Mouse (Mus musculus) neural tube, embryonic 12.5 days (tissue): ENCODE data around the gene Dhrs7. TPM values are rescaled to one million over a fixed set of nuclear protein-coding genes. Genes with fewer than 3 reads are reported as not detected.
"Not testable (repeated sequence)": the region's sequence is repeated elsewhere in the genome, so short reads cannot be mapped to it uniquely, and the experiment has no call there.

Experiments
- ATAC-seq: fragments of 200-750 bp; cut with Nextera tagmentation; 2 replicates; pipeline ENCODE4 v1.8.0; 2017; ENCODE audit warnings: low read depth, mild to moderate bottlenecking, moderate TSS enrichment, moderate library complexity; ENCODE audit not compliant: low FRiP score
- H3K27ac ChIP-seq: fragments of 300-500 bp; sonication (generic); 2 replicates; pipeline ENCODE4 v1.5.1; 2016
- H3K27me3 ChIP-seq: fragments of 300-500 bp; sonication (generic); replicated peaks from 2 replicates; pipeline ENCODE4 v1.6.1; 2016; ENCODE audit warnings: mild to moderate bottlenecking
- H3K36me3 ChIP-seq: fragments of 300-500 bp; sonication (generic); 2 replicates; pipeline ENCODE4 v1.6.1; 2016; ENCODE audit warnings: mild to moderate bottlenecking
- H3K4me1 ChIP-seq: fragments of 300-500 bp; sonication (generic); 2 replicates; pipeline ENCODE4 v1.6.1; 2016
- H3K4me2 ChIP-seq: fragments of 300-500 bp; sonication (generic); replicated peaks from 2 replicates; pipeline ENCODE4 v1.6.1; 2016; ENCODE audit warnings: mild to moderate bottlenecking
- H3K4me3 ChIP-seq: fragments of 300-500 bp; sonication (generic); 2 replicates; pipeline ENCODE4 v1.5.1; 2016
- H3K9ac ChIP-seq: fragments of 300-500 bp; sonication (generic); 2 replicates; pipeline ENCODE4 v1.6.1; 2016; ENCODE audit warnings: mild to moderate bottlenecking
- H3K9me3 ChIP-seq: fragments of 300-500 bp; sonication (generic); 2 replicates; pipeline ENCODE4 v1.6.1; 2016; ENCODE audit warnings: mild to moderate bottlenecking
- WGBS: fragments of 180-500 bp; shearing (Covaris S2); methylation state at CpG from one replicate; pipeline ENCODE4 v1.1.7; 2016; 5-methylcytosine and 5-hydroxymethylcytosine counted together
- polyA plus RNA-seq: library from polyadenylated mRNA; unstranded; fragments of >200 nt; fragmentation: Nextera tagmentation; extraction: Ambion mirVana; gene quantifications from 2 replicates; pipeline ENCODE4 v1.2.1, GENCODE M21; 2016

Dhrs7 gene
- polyA plus RNA-seq = 8.4 and 9.1 TPM in 2 replicates

DNA sequence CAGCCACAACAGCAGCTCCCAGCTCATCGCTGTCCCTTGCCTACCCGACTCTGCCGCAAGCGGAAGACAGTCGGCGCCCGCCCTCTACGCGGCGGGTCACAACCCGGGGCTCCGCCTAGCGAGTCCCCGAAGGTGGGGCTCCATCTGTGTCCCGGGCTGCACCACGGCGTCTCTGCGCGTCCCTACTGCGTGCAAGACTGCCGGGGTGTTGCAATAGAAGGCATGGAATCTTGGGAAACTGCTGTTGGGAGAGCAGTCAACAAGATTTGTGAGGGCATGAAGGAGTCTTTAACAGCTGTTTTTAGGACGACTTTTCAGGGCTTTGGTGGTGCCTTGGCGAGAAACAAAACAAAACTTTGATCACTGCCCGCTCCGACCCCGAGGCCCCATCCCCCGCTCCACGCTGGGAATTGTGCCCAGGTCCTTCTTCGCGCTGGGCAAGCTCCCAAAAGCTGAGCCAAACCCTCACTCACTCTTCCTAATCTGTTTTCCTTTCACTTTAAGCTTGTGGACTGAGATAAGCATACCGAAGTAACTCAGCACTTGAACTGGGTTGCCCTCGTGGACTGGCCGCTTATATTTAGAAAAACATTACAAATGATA lies at the start of gene Dhrs7:
TSS of gene Dhrs7 (minus strand) at position 175 of the 603 bp plus-strand sequence.
- ATAC-seq = peak; percentile 87
- Histone ChIP-seq H3K27me3 (no peaks in the 10 kb centered on the region), H3K4me1 (0 out of 2 replicates have a peak, but pooled peaks cover 4% of the 10 kb centered on the region), H3K36me3 (no peaks in the 10 kb centered on the region), H3K4me2 (peak within 1 kb of the TSS; percentile 93), H3K9ac (peak within 1 kb of the TSS; percentile 59), H3K27ac (no peak within 1 kb of the TSS), H3K4me3 (peak within 1 kb of the TSS; percentile 57), H3K9me3 (no peaks in the 10 kb centered on the region)
- WGBS = 3% methylated on average over 33 of the region's 33 CpGs

DNA sequence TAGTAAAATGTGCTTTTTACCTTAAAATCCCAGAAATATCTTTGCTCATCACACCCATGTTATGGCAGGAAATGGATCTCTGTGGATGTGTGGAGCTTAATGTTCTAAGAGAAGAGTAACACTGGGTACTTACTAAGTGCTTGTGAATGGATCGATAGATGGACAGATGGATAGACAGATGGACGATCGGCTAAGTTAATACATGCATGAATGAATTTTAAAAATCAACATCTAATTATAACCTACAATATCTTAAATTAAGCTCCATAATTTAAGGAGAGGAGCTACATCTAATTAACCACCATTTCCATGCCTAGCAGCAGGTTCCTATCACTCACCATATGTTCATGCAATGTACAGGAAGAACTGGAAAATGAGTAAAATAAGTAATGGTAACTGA lies 45.3 kb upstream of the Dhrs7 start:
- Histone ChIP-seq H3K4me2 (no peak overlapping the region), H3K9me3 (no peaks in the 10 kb centered on the region), H3K9ac (no peak overlapping the region), H3K27me3 (no peaks in the 10 kb centered on the region), H3K27ac (no peak overlapping the region), H3K4me3 (no peak overlapping the region), H3K36me3 (no peaks in the 10 kb centered on the region), H3K4me1 (no peaks in the 10 kb centered on the region)
- 87% methylated on average over 3 of the region's 3 CpGs for WGBS
- ATAC-seq = no peak

DNA sequence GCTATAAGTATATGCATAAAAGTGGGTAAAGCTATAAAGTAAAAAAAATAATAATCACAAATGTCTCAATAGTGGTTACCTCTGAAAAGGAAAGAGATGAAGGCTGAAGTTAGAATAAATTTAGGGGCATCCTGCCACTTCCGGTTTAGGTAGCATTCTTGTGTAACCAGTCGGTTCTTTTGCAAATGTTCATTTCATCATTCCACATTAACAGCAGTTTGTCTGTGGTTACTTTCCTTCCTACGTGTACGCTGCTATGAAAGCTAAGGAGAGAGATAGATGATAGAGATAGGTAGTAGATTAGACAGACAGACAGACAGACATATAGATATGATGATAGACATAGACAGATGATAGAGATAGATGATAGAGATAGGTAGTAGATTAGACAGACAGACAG lies 39.4 kb upstream of the Dhrs7 start:
- no peaks in the 10 kb centered on the region for H3K9me3 ChIP-seq
- no peak overlapping the region for H3K9ac ChIP-seq
- H3K4me2 ChIP-seq = no peak overlapping the region
- H3K4me1 ChIP-seq = no peaks in the 10 kb centered on the region
- H3K4me3 ChIP-seq = no peak overlapping the region
- no peaks in the 10 kb centered on the region for H3K27me3 ChIP-seq
- no peaks in the 10 kb centered on the region for H3K36me3 ChIP-seq
- no peak overlapping the region for H3K27ac ChIP-seq
- WGBS = 97% methylated on average over 4 of the region's 4 CpGs
- no peak for ATAC-seq

DNA sequence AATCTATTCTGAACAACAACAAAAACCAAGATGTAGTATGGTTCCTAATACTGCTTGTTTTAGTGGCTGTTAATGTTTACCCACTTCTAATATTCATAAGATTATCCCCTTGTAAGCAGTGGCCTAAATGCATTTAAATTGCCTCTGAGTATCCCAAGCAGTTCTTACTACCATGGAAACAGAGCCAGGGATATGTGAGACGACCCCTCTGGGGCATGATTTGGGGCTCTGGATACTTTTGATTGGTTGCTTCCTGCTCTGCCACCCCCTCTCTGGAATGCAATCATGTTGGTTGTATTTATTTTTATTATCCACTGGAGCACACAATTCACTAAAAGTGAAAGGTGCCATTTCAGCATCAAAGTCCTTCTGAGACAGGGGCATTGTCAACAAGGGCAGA lies 35.3 kb upstream of the Dhrs7 start:
- no peak overlapping the region for H3K9ac ChIP-seq
- H3K4me1 ChIP-seq = no peaks in the 10 kb centered on the region
- no peak for ATAC-seq
- H3K4me2 ChIP-seq = no peak overlapping the region
- H3K27me3 ChIP-seq = no peaks in the 10 kb centered on the region
- WGBS = 14% methylated on average over 1 of the region's 1 CpGs
- H3K27ac ChIP-seq = no peak overlapping the region
- H3K36me3 ChIP-seq = no peaks in the 10 kb centered on the region
- no peaks in the 10 kb centered on the region for H3K9me3 ChIP-seq
- no peak overlapping the region for H3K4me3 ChIP-seq

DNA sequence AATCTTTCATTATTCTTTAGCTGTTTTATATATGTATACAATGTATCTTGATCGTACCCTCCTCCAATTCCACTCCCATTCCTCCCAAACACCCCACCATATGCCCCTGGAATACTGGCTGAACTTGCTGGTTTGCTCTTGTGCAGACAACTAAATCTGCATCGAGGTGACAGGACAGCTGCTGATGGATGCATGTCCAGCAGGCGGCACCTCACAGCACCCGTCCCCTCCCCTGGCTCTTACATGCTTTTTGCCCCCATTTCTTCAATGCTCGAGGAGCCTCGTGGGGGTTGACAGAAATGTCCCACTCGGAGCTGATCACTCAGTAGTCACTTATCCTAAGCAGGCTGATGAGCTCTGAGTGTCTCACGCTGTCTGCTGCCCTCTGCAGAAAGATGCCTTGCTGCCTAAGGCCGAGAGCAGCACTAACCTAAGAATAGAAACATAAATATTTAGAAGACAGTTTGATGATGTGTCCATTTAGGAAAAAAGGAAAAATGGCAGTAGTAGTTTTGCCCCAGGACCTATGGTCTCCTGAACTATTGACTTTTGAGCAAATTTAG lies 30.3 kb upstream of the Dhrs7 start:
- H3K4me1 ChIP-seq = no peaks in the 10 kb centered on the region
- ATAC-seq = no peak
- H3K9me3 ChIP-seq = no peaks in the 10 kb centered on the region
- no peak overlapping the region for H3K27ac ChIP-seq
- no peak overlapping the region for H3K9ac ChIP-seq
- H3K36me3 ChIP-seq = no peaks in the 10 kb centered on the region
- no peaks in the 10 kb centered on the region for H3K27me3 ChIP-seq
- 54% methylated on average over 9 of the region's 9 CpGs for WGBS
- no peak overlapping the region for H3K4me2 ChIP-seq
- H3K4me3 ChIP-seq = no peak overlapping the region

DNA sequence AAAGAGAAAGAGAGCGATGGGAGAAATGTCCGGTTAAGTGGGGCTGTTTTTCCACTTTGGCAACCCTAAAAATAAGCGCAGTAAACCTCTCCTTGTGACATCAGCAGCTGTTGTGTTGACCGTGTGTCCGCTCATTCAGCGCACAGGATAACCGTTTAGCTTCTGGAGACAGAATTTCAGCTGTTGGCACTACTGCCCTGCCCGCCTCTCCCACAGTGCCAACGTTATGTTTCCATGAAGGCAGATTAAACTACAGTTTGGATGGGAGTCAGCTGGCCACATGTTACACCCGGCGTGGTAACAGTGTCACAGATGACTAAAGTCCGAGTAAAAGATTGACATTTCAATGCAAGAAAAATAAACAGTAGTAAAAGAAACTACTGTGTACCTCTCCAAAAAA lies 29.7 kb upstream of the Dhrs7 start:
- Histone ChIP-seq H3K27ac (no peak overlapping the region), H3K4me2 (no peak overlapping the region), H3K27me3 (no peaks in the 10 kb centered on the region), H3K4me1 (no peaks in the 10 kb centered on the region), H3K9ac (no peak overlapping the region), H3K36me3 (no peaks in the 10 kb centered on the region), H3K9me3 (no peaks in the 10 kb centered on the region), H3K4me3 (no peak overlapping the region)
- ATAC-seq = no peak
- WGBS = 76% methylated on average over 12 of the region's 12 CpGs

DNA sequence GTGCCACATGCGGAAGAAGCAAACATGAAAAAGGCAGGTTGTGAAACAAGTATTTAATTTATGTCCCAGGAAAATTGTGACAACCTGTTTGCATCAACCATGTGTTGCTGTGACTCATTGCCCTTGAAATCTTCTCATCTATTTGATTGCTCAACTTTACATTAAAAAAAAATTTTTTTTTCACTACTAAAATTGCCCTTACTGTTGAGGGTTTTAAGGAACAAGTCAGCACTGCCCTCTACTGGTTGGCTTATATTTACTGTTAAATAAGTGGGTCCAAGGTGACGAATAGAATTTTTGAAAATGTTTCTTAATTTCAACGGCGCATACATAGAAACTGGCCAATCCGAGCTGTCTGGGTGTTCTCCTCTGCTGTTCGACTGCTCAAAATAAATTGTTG lies 29.2 kb upstream of the Dhrs7 start:
- no peaks in the 10 kb centered on the region for H3K27me3 ChIP-seq
- no peak overlapping the region for H3K27ac ChIP-seq
- 55% methylated on average over 6 of the region's 6 CpGs for WGBS
- no peaks in the 10 kb centered on the region for H3K9me3 ChIP-seq
- no peaks in the 10 kb centered on the region for H3K4me1 ChIP-seq
- H3K4me3 ChIP-seq = no peak overlapping the region
- H3K4me2 ChIP-seq = no peak overlapping the region
- H3K36me3 ChIP-seq = no peaks in the 10 kb centered on the region
- ATAC-seq = no peak
- no peak overlapping the region for H3K9ac ChIP-seq

DNA sequence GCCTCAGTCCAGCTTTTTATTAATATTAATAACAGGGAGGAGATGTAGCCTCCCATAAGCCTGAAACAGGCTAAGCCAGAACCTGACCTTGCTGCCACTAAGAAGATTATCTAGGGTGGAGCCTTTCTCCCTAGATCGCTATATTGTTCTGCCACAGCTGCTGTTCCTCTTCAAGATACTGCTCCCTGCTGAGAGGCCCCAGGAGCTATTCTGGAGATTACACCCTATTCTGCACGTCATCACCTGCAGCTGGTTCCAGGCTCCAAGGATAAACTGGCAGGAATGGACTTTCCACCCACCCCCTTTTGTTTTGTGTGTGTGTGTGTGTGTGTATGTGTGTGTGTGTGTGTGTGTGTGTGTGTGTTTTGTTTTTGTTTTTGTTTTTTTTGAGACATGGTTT lies 23.6 kb upstream of the Dhrs7 start:
- WGBS = 25% methylated on average over 2 of the region's 2 CpGs

DNA sequence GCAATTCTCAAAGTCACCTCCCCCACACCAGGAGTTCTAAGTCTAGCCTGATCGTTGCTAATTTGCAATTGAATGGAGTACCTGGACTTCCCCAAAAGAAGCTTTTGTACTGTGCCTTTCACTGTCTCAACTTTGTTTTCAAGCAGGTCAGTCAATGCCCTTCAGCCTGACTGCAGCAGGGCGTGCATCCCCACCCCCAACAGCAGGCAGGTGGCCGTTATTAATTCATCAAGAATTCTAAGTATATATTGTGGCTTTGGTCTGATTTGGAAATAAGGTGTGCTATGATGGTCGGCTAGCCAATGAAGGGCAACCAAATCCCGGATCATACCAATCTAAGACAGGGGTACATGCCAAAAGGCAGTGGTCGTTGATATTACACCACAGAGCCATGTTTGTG lies 23.0 kb upstream of the Dhrs7 start:
- H3K9ac ChIP-seq, H3K9me3 ChIP-seq, H3K27me3 ChIP-seq, H3K4me1 ChIP-seq, H3K4me3 ChIP-seq, H3K36me3 ChIP-seq, H3K4me2 ChIP-seq, H3K27ac ChIP-seq, ATAC-seq: not testable (repeated sequence)
- WGBS = 22% methylated on average over 6 of the region's 6 CpGs

More for the DNA sequence above, 23.6 kb upstream of the Dhrs7 start:
- H3K4me1 ChIP-seq, H3K27me3 ChIP-seq, H3K9ac ChIP-seq, H3K4me2 ChIP-seq, ATAC-seq, H3K36me3 ChIP-seq, H3K4me3 ChIP-seq, H3K9me3 ChIP-seq, H3K27ac ChIP-seq: not testable (repeated sequence)

DNA sequence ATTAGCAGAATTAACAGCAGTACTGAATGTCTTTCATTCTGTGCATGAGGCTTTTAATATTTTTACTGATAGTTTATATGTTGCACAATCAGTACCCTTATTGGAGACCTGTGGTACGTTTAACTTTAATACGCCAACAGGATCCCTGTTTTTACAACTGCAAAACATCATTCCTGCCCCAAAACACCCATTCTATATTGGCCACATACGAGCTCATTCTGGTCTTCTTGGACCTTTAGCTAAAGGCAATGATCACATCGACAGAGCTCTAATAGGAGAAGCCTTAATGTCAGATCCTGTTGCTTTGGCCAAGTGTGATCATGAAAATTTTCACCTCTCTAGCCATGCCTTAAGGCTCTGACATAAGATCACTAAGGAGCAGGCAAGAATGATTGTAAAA lies 21.9 kb upstream of the Dhrs7 start:
- not testable (repeated sequence) for H3K27ac ChIP-seq, H3K36me3 ChIP-seq, H3K4me1 ChIP-seq, H3K9ac ChIP-seq, H3K27me3 ChIP-seq, H3K4me2 ChIP-seq, H3K4me3 ChIP-seq, H3K9me3 ChIP-seq, ATAC-seq
- WGBS = 79% methylated on average over 4 of the region's 4 CpGs

DNA sequence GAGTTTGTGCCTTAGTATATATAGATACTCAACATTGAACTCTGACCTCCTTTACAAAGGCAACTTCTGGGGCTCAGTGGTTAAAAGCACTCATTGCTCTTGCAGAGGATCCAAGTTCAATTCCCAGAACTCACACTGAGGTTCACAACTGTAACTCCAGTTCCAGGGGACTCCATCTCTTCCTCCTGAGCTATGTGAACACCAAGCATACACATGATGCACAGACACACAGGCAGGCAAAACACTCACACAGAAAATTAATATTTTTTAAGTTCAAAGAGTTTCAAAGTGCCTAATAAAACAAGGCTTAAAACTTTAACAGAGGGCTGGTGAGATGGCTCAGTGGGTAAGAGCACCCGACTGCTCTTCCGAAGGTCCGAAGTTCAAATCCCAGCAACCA lies 18.9 kb upstream of the Dhrs7 start:
- Histone ChIP-seq H3K27ac (no peak overlapping the region), H3K4me1 (no peaks in the 10 kb centered on the region), H3K4me2 (no peak overlapping the region), H3K9me3 (no peaks in the 10 kb centered on the region), H3K4me3 (no peak overlapping the region), H3K9ac (no peak overlapping the region), H3K36me3 (no peaks in the 10 kb centered on the region), H3K27me3 (no peaks in the 10 kb centered on the region)
- no peak for ATAC-seq
- WGBS = 95% methylated on average over 3 of the region's 3 CpGs

DNA sequence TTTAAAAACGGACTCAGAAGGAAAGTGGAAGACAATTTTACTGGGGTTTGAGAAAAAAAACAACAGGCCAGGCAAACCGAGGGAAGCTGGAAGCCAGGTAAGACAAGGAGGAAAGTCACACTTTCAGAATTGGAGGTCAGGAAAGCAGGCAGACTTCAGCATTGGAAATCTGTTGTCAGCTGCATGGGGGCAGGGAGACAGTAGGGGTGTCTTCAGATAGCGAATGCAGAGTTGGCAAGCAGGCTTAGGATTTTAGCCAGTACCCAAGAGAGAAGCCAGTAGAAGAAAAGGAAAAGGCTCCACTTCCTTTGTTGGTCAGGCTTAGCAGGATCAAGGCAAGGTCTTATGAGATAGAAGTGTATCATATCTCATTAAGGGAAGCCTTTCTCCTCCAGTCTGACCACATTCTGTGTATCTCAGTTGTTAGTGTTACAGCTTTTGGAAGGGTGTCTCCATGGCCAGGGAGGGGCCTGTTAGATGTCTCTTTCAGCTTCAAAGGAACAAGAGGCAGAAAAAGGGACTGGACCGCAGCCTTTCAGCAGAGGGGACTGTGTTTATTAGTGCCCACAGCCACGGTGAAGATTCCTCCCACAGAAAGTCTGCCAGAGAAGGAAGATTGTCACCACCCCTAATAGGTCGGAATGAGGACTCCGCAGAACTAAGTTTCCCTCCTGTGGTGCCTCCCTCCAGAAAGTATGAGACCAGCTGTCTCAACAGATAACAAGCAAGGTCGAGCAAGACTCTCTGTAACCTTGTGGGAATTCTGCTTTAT lies 18.0 kb upstream of the Dhrs7 start:
- H3K4me1 ChIP-seq = no peaks in the 10 kb centered on the region
- no peak overlapping the region for H3K4me3 ChIP-seq
- H3K4me2 ChIP-seq = no peak overlapping the region
- no peaks in the 10 kb centered on the region for H3K36me3 ChIP-seq
- ATAC-seq = no peak
- H3K9ac ChIP-seq = no peak overlapping the region
- no peak overlapping the region for H3K27ac ChIP-seq
- WGBS = 62% methylated on average over 8 of the region's 8 CpGs
- no peaks in the 10 kb centered on the region for H3K27me3 ChIP-seq
- no peaks in the 10 kb centered on the region for H3K9me3 ChIP-seq

DNA sequence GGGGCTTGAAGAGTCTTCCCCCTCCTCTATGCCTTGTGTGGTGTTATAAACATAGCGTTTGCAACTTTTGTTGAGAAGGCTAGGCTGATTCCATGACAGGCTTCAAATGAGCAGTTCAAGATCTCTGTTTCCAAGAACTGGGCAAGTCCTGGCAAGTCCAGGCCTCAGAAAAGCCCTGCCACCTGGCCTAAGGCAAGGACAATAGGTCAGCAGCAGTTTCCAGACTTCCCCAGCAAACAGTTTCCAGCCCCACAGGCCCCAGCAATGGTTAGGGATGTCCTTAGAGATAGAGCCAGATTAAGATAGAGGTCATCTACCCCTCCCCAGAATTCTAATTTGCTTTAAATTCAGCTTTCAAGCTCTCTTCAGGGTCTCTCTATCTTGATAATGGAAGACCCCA lies 17.2 kb upstream of the Dhrs7 start:
- H3K4me1 ChIP-seq = no peaks in the 10 kb centered on the region
- H3K9ac ChIP-seq = no peak overlapping the region
- no peak overlapping the region for H3K4me3 ChIP-seq
- WGBS = 86% methylated on average over 1 of the region's 1 CpGs
- H3K27me3 ChIP-seq = no peaks in the 10 kb centered on the region
- H3K9me3 ChIP-seq = no peaks in the 10 kb centered on the region
- no peak overlapping the region for H3K4me2 ChIP-seq
- H3K27ac ChIP-seq = no peak overlapping the region
- ATAC-seq = no peak
- no peaks in the 10 kb centered on the region for H3K36me3 ChIP-seq
